Mouse (Mus musculus) adrenal gland, postnatal 14 days (tissue): ENCODE measurements around the gene Il21r. TPM values are rescaled to one million over a fixed set of nuclear protein-coding genes. Genes with fewer than 3 reads are reported as not detected.

Source experiments
- DNase-seq: peaks from one replicate; pipeline ENCODE4 v3.0.0; 2021; ENCODE audit warnings: mixed read lengths
- long read RNA-seq, 2 experiments: library from polyadenylated mRNA; stranded (forward); transcript quantifications; one replicate each; pipeline ENCODE4 v2.0.0; 2021
- total RNA-seq: library from RNA; stranded (reverse); gene quantifications from 2 replicates; pipeline ENCODE4 v1.2.3, GENCODE M21; 2021

The Il21r gene
- total RNA-seq: 0.63 and 8.8 TPM in 2 replicates
- long read RNA-seq, experiment 1, partial matches to known transcripts: 4 of 6 reads
- long read RNA-seq, experiment 1, other reads (novel, unspliced or antisense): 2 of 6 reads
- long read RNA-seq, experiment 2, partial matches to known transcripts: 0 of 2 reads
- long read RNA-seq, experiment 2, other reads (novel, unspliced or antisense): 0 of 2 reads

DNA sequence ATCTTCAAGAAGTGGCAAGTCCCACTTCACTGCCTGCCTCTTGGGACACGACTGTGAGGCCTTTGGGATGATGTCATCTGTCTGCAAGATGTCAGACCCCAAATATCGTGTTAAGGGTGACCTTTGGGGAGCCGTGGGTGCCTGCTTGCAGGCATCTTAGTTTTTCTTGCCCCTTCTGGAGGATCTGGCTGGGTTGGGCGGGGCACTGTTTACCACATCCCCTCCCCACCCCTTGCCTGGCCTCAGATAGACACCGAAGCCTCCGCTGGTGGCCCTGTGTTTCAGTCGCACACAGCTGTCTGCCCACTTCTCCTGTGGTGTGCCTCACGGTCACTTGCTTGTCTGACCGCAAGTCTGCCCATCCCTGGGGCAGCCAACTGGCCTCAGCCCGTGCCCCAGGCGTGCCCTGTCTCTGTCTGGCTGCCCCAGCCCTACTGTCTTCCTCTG, at the start of gene Il21r:
Gene Il21r (plus strand): TSS at position 245 of the 447 bp plus-strand sequence.
- no peak for DNase-seq

DNA sequence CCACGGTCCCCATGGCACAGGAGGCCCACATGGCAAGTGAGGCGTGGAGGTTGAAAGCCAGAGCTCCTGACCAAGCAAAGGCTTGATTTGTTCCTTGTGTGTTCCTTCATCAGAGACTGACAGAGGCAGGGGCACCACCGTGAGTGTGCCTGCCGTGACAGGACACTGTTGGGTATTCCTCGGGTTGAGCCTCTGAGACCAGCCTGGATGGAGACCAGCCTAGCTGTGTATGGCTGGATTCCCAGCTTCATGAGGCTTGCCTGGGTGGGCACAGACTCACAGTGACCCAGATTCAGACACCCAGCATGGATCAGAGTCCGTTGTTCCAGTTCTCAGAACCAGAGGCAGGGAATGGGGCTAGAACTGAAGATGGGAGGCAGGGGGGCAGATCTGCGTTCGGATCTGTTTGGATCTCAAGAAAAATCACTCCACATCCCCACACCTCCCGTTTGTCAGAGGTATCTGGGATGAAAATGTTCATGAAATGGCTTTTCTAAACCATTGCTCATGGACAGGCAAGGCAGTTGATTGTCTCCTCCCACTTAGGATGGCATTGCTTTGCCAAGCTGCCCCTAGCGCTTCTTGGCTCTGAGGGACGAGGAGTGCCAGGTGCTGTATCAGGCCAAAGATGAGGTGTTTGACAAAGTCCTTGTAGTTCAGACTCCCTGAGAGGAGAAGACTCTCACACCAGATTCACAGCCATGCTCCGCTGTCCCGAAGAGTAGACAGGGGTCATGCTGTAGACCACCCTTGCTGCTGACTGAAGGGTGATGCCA, 49.4 kb upstream of the Il21r start:
- DNase-seq: peak; percentile 24

GRCm38 (mm10) chr7:125554456-125555114, 48.6 kb upstream of the Il21r start:
- no peak for DNase-seq

DNA sequence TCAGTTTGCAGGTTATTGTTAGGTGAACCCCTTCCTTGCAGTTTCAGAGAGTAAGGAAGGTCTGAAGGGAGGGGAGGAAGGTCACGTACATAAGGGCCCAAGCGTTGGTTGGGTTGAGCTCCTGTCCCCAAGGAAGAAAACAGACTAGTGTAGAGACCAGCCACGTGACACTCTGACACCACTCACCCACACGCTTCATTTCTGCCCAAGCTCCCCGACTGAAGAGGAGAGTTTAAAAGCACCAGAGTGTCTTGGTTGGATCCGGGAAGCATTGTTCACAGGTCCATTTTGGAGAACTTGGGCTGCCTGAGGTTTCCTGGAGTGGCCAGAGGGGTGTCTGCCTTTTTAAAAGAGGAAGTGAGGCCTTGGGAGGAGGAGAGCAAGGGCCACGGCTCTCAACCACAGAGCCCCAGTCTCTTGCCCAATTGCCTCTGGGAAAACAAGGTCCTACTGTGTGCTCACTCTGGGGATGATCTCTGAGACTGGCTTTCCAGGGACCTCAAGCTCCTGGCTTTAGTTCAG, 47.8 kb upstream of the Il21r start:
- DNase-seq: peak; percentile 5

DNA sequence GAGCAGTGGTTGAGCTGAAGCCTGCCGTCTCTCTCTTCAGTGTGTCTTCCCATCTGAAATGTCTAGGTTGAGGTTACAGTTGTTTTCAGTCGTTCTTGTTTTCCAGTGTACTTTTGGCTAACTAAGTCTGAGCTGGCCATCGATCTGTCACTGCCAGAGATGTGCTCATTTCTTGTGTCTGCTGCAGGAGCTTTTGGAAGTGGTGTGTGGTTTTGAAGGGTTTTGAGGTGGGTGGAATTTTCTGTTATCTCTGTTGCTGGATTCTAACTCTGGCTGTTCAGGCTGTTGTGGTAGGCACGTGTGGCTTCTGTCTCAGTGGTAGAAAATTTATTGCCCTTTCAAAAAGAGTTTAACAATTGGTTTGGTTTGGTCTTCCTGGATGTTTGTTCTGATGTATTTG, 47.1 kb upstream of the Il21r start:
- DNase-seq: no peak

DNA sequence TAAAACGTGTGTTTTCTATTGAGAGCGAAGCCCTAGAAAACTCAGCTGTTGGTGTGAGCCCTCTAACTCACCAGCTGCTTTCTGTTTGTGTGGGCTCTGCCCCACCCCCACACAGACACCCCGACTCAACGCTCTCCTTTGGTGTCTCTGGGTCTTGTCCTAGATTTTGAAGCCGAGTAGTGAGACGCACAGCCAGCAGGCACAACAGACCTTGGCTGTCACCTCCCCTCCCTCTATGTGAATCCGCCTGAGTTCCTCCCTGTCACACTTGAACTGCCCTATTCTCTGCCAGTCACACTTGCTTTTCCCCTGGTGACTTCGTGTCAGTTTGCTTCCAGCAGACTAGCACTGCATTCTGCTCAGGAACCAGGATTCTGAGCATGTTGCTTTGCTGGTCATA, 46.4 kb upstream of the Il21r start:
- peak; percentile 23 for DNase-seq

DNA sequence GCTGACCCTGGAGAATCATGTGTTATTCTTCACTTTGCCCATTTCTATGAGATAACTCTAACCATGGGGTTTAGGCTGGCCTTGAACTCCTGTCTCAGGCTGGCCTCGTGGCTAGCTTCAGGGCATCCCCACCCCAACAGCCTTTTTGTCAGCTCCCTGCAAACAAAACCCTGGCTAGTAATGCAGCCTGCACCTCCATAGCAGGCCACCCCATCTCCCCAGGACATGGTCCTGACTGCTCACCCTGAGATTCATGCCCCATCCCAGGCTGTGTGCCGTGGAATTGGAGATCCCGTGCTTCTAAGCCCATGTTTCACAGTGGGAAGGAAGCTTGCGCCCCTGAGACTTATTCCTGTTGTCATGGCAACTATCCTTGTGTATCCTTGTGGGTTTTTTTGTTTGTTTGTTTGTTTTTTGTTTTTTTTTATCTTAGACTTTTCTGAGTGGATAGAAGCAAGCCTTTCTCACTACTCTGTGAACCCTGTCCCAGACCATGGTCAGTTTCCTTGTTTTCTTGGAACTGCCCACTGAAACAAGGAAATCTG, 44.8 kb upstream of the Il21r start:
- DNase-seq: peak; percentile 8

DNA sequence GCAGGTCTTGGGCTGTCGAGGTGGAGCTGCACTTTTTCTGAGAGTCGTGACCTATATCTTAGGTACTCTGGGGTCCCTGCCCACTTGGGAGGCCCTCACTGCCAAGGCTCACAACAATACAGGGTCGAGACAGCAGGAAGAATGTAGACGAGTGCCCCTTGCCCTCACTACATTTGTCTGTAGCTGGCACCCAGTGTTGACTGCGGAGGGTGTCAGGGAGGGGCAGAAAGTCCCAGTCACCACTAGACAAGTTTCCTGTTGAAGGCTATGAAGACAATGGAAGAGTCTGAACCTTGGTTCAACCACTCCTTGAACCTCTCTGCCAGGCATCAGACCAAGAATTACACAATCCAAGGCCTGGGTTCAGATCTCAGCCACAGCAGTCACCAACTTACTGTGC, 44.2 kb upstream of the Il21r start:
- DNase-seq: peak; percentile 30

- peak; percentile 28 for DNase-seq
These were observed 43.7 kb upstream of the Il21r start for GRCm38 (mm10) chr7:125559537-125559936.

GRCm38 (mm10) chr7:125560146-125560785, 43.0 kb upstream of the Il21r start:
- peak; percentile 71 for DNase-seq

DNA sequence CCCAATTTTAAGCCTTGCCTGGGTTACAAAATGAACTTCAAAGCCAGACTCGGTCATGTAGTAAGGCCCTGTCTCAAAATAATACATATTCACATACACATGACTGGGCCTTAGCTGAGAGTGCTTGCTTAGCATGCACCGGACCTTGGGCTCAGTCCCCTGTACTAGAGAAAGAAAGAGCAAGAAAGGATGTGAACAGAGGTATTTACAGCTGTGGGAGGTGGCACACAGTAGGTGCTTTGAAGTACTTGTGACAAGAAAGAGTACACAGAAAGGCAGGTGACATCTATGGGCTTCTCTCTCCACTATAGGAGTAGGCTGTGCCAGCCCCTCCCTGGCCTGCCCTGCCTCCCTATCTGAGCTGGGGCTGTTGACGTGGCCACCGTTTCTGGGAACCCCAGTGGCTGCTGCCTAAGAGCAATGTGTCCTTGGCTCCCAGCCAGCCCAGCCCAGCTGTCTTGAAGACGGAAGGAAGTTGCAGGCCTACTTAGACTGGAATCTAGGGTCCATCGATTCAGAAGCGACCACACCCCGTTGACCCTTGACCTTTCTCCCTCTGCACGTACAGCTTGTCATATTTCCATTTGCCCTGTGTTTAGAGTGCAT, 42.0 kb upstream of the Il21r start:
- DNase-seq: peak; percentile 91

GRCm38 (mm10) chr7:125562413-125562812, 40.8 kb upstream of the Il21r start:
- peak; percentile 5 for DNase-seq

DNA sequence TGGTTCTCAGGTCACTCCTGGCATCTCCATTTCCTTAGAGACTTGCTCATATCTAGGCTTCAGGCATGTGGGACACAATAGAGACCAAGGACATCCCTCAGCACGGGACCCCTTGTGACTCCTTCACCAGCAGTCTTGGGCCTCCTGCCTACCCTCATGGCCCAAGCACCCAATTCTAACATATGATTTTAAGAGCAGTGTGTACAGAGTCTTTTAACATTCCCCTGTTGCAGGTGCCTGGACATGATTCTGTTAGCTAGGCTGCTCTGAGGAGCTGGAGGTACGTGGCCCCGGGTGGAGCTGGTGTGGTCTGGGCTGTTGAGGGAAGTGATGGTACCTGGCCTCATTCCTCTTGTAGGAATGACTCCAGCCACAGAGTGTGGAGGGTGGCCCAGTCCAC, 40.1 kb upstream of the Il21r start:
- no peak for DNase-seq

DNA sequence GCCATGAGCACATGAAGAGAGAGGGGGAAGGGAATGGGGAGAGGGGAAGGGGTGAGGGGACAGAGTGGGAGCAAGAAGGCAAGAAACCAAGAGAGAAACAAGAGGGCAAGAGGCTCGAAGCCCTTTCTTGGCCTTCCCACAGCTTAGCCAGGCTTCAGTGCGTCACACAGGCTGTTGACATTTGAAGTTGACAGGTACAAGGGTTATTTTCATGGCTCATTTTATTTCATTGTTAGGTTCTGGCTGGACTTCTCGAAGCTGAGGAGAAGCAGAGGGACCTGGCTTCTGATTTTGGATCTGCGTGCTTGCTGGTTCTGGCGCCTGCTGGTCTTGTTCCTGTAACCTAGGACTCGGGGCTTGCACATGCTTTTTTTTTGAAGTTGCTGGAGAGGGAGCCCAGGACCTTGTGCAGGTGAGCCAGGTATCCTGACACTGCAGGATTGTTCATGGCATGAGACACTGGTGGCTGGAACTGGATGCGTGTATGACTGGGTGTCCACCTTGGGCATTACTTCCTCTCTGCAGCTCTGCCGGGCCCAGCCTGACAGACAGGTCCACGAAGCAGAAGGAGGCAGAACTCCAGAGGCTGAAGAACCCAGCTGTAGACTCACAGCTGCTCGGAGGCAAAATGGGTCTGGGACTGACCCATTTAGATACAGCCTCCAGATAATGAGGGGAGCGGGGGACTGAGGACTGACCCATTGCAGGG, 38.8 kb upstream of the Il21r start:
- peak; percentile 11 for DNase-seq

DNA sequence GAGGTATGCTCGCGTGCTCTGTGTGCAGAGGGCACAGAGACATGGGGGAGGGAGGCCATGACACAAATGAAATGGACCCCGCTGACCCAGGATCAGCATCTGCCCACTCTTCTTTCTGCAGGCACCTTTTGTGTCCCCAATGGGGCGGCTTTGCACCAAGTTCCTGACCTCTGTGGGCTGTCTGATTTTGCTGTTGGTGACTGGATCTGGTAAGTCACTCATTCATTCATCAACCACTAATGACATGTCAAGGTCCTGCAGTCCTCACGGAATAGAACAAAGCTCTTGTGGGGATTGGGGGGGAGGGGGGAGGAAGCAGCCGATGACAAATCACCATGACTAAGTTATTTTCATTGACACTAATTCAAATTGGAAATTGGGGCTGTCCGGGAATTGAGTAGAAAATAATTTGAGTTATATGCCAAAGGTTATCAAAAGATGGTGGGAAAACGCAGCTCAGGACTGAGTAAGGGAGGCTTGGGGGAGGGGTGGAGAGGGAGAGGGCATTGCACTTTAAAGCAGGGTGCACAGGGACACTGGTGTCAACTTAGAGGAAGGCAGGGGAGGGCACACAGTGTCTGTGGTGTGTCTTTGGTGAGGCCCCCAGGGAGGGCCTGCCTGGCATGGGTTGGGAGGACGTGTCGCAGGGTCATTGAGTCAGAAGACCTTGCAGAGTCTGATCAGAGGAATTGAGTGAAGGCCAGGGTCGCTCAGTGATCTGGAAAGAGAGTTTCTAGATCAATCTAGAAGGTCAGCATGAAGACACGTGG, 37.5 kb upstream of the Il21r start:
- DNase-seq: peak; percentile 76

DNA sequence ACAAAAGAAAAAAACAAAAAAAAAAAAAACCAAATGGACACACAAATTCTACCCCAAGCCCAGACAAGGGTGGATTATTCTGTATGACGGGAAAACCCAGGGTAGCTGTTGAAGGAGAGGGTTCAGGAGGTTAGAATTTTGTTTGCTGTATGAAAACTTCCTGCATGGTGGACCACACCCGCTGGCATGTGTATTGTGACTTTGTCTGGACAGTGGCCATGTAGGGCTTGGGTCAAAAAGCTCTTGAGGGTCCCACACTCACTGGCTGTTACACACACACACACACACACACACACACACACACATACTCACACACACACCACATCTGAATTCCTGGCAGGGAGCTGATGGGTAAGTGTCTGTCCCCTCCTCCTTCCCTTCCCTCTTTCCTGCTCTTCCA, 36.8 kb upstream of the Il21r start:
- no peak for DNase-seq

GRCm38 (mm10) chr7:125568888-125569287, 34.3 kb upstream of the Il21r start:
- no peak for DNase-seq

DNA sequence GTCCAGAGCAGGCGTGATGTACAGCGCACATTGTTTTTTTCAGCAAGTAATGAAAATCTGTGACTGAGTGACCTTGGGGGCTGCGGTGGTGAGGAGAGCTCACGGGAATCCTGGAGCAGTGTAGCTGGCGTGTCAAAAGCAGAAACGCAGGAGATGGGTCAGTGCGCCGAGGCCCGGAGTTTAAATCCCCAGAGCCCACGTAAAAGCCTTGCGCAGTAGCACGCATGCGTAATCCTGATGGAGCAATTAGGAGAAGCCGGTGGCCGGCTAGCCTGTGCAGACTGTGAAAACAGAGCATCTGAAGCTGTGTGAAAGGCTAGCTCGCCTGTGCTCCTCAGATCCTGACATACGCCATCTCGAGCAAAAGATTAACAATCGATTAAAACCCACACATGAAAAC, 31.3 kb upstream of the Il21r start:
- DNase-seq: no peak

DNA sequence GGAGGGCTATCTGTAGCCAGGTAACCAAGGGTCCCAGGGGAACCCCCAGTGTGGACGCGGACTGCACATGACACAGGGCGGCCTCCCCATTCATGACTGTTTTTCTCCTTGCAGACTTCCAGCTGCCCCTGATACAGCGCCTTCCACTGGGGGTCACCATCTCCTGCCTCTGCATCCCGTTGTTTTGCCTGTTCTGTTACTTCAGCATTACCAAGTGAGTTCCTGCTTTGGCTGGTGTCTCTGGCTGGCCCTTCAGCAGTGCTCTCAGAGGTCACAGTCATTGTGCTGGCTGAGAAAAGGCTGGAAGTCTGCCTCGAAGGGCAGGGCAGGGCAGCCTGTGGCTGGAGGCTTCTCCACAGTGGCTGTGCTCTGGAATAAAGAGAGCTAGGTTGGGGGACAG, 30.5 kb upstream of the Il21r start:
- DNase-seq: peak; percentile 50

DNA sequence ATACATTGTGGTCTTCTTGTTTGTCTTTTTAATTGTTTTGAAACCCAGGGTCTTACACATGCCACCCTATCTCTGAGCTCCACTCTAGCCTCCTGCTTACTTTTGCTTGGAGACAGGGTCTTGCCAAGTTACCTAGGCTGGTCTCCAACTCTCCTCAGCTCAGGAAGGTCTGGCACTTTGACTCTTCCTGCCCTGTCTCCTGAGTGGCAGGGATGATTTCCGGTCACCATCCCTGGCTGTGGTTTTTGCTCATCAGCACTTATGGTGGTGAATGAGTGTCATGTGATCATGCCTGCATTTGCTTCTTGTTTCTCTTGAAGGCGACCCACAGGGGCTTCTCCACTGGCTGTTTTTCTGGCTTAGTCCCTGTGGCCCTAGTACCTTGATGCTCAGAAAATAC, 29.4 kb upstream of the Il21r start:
- no peak for DNase-seq
